Mouse (Mus musculus) ES-E14 (cell line): ENCODE measurements around the gene Akap5.

Experiments used
- CHD2 ChIP-seq: IDR thresholded peaks from 2 replicates; pipeline ENCODE4 v1.6.1; 2014; ENCODE audit warnings: mild to moderate bottlenecking, low read depth, low read length, inconsistent platforms
- HCFC1 ChIP-seq: IDR thresholded peaks from 2 replicates; pipeline ENCODE4 v1.6.1; 2012; ENCODE audit warnings: low read length, inconsistent platforms, borderline replicate concordance; ENCODE audit not compliant: insufficient read depth
- MAFK ChIP-seq: IDR thresholded peaks from 2 replicates; pipeline ENCODE4 v1.6.1; 2014; ENCODE audit warnings: mild to moderate bottlenecking, low read depth, low read length, inconsistent platforms; ENCODE audit not compliant: insufficient read depth
- ZC3H11A ChIP-seq: IDR thresholded peaks from 2 replicates; pipeline ENCODE4 v1.6.1; 2012; ENCODE audit warnings: low read depth, mild to moderate bottlenecking, inconsistent platforms, low read length, borderline replicate concordance
- ZNF384 ChIP-seq: IDR thresholded peaks from 2 replicates; pipeline ENCODE4 v1.6.1; 2012; ENCODE audit warnings: low read depth, low read length, inconsistent platforms

GRCm38 (mm10) chr12:76373991-76374390, 49.3 kb downstream of the Akap5 start:
- TF ChIP-seq HCFC1 (no peak), ZNF384 (no peak), CHD2 (no peak), ZC3H11A (no peak), MAFK (no peak)
